Mouse (Mus musculus) neural tube, embryonic 14.5 days (tissue): ENCODE results near the gene Hoxa13. TPM values are rescaled to one million over a fixed set of nuclear protein-coding genes. Genes with fewer than 3 reads are reported as not detected.
A peak's percentile ranks its signal among the peaks of the same experiment; 100 is the strongest.

ENCODE experiments used
- ATAC-seq: fragments of 200-750 bp; cut with Nextera tagmentation; 2 replicates; pipeline ENCODE4 v1.8.0; 2017; ENCODE audit warnings: low read depth, mild to moderate bottlenecking, moderate TSS enrichment, moderate library complexity
- H3K27ac ChIP-seq: fragments of 300-500 bp; sonication (generic); 2 replicates; pipeline ENCODE4 v1.5.1; 2014; ENCODE audit warnings: low read depth, mild to moderate bottlenecking, control low read depth, low read length, moderate library complexity, mixed read lengths
- H3K27me3 ChIP-seq: fragments of 300-500 bp; sonication (generic); 2 replicates; pipeline ENCODE4 v1.6.1; 2014; ENCODE audit warnings: low read length; ENCODE audit not compliant: control insufficient read depth, insufficient read depth
- H3K36me3 ChIP-seq: fragments of 300-500 bp; sonication (generic); 2 replicates; pipeline ENCODE4 v1.6.1; 2014; ENCODE audit warnings: low read length, mixed read lengths; ENCODE audit not compliant: control insufficient read depth, insufficient read depth
- H3K4me1 ChIP-seq: fragments of 300-500 bp; sonication (generic); 2 replicates; pipeline ENCODE4 v1.6.1; 2014; ENCODE audit warnings: low read length; ENCODE audit not compliant: control insufficient read depth, insufficient read depth
- H3K4me2 ChIP-seq: fragments of 300-500 bp; sonication (generic); 2 replicates; pipeline ENCODE4 v1.6.1; 2014; ENCODE audit warnings: mild to moderate bottlenecking, low read depth, low read length, control low read depth
- H3K4me3 ChIP-seq: fragments of 300-500 bp; sonication (generic); 2 replicates; pipeline ENCODE4 v1.5.1; 2014; ENCODE audit warnings: low read depth, low read length, control low read depth, mixed read lengths
- H3K9ac ChIP-seq: fragments of 300-500 bp; sonication (generic); replicated peaks from 2 replicates; pipeline ENCODE4 v1.6.1; 2014; ENCODE audit warnings: low read depth, mild to moderate bottlenecking, control low read depth, low read length, mixed read lengths
- H3K9me3 ChIP-seq: fragments of 300-500 bp; sonication (generic); 2 replicates; pipeline ENCODE4 v1.6.1; 2016; ENCODE audit warnings: low read length; ENCODE audit not compliant: control insufficient read depth
- WGBS: fragments of 180-500 bp; shearing (Covaris S2); extraction: QIAGEN DNeasy Blood & Tissue Kit; methylation state at CpG from one replicate; pipeline ENCODE4 v1.1.7; 2014; 5-methylcytosine and 5-hydroxymethylcytosine counted together
- polyA plus RNA-seq: library from polyadenylated mRNA; unstranded; fragments of >200 nt; fragmentation: Nextera tagmentation; extraction: Ambion mirVana; gene quantifications from 2 replicates; pipeline ENCODE4 v1.2.1, GENCODE M21; 2014

The Hoxa13 gene
- polyA plus RNA-seq, 1 experiment from 2014 or later: not detected

DNA sequence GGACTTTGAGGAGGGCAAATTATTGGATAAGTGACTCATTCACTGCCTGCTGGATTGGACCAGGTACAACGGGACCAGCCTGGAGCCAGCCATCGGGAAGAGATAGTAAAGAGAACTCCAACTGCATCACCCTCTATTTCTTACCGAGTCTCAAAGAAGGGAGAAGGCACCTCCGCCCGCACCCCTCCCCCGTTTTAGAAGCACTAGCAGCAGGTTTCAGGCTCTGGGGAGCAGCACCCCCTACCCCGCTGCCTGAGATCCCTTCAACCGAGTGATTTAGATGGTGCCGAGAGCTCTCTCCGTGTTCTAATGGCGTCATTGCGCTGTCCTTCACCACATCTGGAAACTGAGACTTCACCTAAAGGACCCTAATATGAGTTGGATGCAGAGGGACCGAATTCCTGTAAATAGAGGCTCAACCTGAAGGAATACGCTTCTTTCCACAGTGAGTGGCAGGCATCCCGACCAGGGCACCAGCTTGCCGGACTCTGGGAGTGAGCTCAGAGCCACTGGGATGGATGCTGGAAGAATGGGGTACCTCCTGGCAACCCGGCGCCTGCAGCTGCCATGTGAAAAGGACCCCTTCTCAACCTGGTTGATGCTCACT, 4.7 kb upstream of the Hoxa13 start:
- Histone ChIP-seq H3K9ac (no peak overlapping the region), H3K27ac (no peak overlapping the region), H3K4me2 (no peak overlapping the region), H3K4me1 (no peaks in the 10 kb centered on the region), H3K36me3 (no peaks in the 10 kb centered on the region), H3K4me3 (no peak overlapping the region), H3K27me3 (peaks cover 60% of the 10 kb centered on the region), H3K9me3 (no peaks in the 10 kb centered on the region)
- under 1% methylated on average over 18 of the region's 18 CpGs for WGBS
- ATAC-seq: no peak

DNA sequence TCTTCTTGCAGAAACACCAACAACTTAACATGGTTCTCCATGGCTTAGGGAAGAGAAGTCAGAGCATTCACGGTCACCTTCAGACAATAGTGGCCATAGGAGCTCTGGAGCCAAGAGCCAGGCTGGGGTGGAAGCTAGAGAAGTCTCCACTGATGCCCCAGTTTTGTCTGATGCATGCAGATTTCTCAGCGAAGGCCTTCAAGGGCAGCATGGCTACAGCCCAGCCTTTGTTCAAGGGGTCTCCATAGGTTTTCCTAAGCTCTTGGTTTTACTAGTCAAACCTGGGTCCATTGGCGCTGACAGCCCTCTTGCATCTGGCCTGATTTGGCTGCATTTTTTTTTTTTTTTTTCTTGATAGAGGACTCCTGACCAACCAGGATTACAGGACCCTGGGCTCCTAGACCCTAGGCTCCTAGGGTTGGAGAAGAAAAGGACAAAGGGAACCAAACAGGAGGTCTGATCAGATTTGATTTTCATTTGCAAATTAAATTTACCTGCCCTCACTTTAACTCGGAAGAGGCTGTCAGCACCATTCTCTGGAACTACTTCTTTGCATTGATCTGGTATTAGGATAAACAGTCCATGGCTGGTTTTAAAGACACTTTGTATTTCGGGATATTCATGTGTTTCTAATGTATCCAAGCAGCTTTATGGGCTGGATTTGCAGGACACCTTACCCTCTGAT, 3.6 kb upstream of the Hoxa13 start:
- H3K4me3 ChIP-seq: no peak overlapping the region
- 0 out of 2 replicates have a peak, but pooled peaks cover 4% of the 10 kb centered on the region for H3K4me1 ChIP-seq
- no peak overlapping the region for H3K4me2 ChIP-seq
- H3K27me3 ChIP-seq: peaks cover 54% of the 10 kb centered on the region
- H3K36me3 ChIP-seq: no peaks in the 10 kb centered on the region
- no peak overlapping the region for H3K27ac ChIP-seq
- no peak for ATAC-seq
- 5% methylated on average over 5 of the region's 5 CpGs for WGBS
- no peaks in the 10 kb centered on the region for H3K9me3 ChIP-seq
- no peak overlapping the region for H3K9ac ChIP-seq

DNA sequence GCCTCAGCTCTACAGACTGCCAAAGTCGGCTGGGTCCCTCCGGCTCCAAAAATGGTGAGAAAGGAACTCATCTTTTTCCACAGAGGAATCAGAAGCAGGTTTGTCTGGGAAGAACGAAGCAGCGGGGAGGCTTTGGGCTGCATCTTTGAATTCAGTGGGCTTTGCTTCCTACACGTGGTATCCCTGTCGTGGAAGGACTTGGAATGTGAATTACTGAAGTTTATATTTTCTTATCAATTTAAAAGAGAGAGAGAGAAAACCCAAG, 2.6 kb upstream of the Hoxa13 start:
- H3K27ac ChIP-seq: no peak overlapping the region

DNA sequence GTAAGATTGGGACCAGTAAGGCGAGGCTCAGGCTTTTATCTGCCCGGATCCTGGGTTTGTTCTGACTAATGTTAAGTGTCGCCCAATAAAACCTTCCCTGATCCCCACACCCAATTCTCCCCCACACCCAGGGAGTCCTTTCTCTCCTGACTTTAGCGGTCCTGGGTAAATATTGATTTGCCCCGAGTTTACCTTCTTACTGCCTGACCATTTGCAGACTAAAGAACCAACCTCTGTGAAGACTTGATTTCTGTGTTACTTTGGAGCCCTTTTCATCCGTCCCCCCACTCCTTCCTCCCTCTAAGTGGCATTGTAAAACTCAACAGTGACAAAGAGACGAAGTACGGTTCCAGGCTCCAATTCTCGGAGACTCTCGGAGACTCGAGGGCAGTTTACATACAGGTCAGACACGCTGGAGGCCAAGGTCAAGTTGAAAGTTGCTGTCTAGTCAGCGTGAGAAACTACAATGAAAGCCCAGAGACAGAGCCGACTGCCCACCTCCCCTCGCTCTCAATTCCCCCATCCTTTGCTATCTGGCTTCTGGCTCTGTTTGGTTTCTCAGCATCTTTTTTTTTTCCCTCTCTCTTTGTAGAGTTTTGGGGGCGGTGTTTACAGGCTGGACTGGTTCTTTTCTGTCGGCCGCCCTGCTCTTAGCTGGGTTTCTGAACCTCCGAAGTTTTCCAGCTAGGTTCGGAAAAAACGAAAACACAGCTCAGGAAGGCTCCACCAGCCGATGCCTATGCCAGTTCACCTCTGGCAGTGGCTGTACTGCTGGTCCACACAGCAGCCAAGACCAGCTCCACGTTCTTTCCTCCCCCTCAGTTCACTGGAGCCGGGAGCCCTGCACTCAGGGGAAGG, 2.0 kb upstream of the Hoxa13 start:
- no peak for ATAC-seq
- H3K4me1 ChIP-seq: 0 out of 2 replicates have a peak, but pooled peaks cover 4% of the 10 kb centered on the region
- peaks cover 46% of the 10 kb centered on the region for H3K27me3 ChIP-seq
- H3K4me2 ChIP-seq: no peak overlapping the region
- no peak overlapping the region for H3K27ac ChIP-seq
- H3K9ac ChIP-seq: no peak overlapping the region
- WGBS: 2% methylated on average over 24 of the region's 24 CpGs
- no peak overlapping the region for H3K4me3 ChIP-seq
- no peaks in the 10 kb centered on the region for H3K36me3 ChIP-seq
- H3K9me3 ChIP-seq: no peaks in the 10 kb centered on the region

More for the DNA sequence above, 2.6 kb upstream of the Hoxa13 start:
- 0 out of 2 replicates have a peak, but pooled peaks cover 4% of the 10 kb centered on the region for H3K4me1 ChIP-seq
- no peak overlapping the region for H3K4me3 ChIP-seq
- H3K9ac ChIP-seq: no peak overlapping the region
- 2% methylated on average over 6 of the region's 6 CpGs for WGBS
- no peak for ATAC-seq
- no peaks in the 10 kb centered on the region for H3K36me3 ChIP-seq
- H3K9me3 ChIP-seq: no peaks in the 10 kb centered on the region
- peaks cover 48% of the 10 kb centered on the region for H3K27me3 ChIP-seq
- no peak overlapping the region for H3K4me2 ChIP-seq

DNA sequence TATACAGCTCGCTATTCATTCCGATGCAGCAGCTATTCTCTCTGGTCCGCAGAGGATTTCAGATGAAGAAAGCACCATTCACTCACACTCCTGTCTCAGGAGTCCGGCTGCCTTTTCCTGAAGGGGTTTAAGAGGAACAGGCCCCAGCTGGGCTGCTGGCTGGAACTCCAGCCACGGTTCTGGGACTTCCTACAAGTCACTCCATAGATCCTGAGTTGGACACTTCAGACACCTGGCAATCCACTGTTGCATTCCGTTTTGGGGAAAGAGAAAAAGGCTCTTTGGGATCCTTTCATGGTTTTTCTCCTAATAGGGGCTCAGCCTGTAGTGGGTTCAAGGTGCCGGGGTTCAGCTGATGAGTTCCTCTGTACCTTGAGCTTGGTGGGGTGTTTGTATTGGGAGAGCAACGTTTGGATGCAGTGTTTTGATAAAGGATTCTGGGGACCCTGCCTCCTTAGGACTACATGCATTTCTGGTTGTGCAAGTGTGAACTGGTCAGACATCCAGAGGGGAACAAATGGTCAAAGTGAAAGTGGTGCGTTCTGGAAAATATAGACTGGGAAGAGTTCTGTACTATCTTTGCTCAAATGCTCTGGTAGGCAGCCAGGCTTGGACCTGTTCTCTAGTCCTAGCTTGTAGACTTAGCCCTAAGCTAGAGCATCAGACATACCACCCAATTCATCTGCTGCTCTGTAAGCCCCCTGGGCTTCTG, 1.2 kb upstream of the Hoxa13 start:
- no peaks in the 10 kb centered on the region for H3K36me3 ChIP-seq
- H3K9ac ChIP-seq: no peak overlapping the region
- WGBS: 2% methylated on average over 9 of the region's 9 CpGs
- ATAC-seq: no peak
- H3K9me3 ChIP-seq: no peaks in the 10 kb centered on the region
- H3K27ac ChIP-seq: no peak overlapping the region
- H3K27me3 ChIP-seq: peaks cover 48% of the 10 kb centered on the region
- H3K4me2 ChIP-seq: no peak overlapping the region
- no peak overlapping the region for H3K4me3 ChIP-seq
- 0 out of 2 replicates have a peak, but pooled peaks cover 4% of the 10 kb centered on the region for H3K4me1 ChIP-seq

DNA sequence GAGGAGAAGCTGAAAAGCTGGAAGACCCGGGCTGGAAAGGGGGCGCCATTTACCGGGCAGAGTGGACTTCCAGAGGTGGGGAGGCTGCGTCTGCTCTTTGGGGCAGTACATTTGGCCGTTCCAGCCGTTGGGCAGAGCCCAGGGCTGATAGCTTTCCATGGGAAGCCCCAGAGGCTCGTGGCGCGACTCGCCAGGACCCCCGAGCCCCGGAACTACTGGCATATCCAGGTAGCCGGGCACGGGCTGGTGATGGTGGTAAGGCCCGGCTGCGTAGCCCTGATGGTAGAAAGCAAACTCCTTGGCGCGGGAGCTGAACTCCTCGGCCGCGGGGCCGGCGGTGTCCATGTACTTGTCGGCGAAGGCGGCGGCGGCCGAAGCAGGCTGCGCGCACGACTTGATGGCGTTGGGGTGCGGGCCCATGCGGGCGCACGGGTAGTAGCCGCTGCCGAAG, 844 bp downstream of the Hoxa13 start:
- Histone ChIP-seq H3K27ac (no peak overlapping the region), H3K27me3 (peaks cover 46% of the 10 kb centered on the region), H3K9ac (no peak overlapping the region), H3K4me1 (0 out of 2 replicates have a peak, but pooled peaks cover 4% of the 10 kb centered on the region), H3K4me3 (peak overlapping the region; percentile 12; the same call in 1 of the 2 replicates), H3K9me3 (no peaks in the 10 kb centered on the region), H3K4me2 (no peak overlapping the region), H3K36me3 (no peaks in the 10 kb centered on the region)
- ATAC-seq: no peak
- under 1% methylated on average over 38 of the region's 39 CpGs for WGBS

DNA sequence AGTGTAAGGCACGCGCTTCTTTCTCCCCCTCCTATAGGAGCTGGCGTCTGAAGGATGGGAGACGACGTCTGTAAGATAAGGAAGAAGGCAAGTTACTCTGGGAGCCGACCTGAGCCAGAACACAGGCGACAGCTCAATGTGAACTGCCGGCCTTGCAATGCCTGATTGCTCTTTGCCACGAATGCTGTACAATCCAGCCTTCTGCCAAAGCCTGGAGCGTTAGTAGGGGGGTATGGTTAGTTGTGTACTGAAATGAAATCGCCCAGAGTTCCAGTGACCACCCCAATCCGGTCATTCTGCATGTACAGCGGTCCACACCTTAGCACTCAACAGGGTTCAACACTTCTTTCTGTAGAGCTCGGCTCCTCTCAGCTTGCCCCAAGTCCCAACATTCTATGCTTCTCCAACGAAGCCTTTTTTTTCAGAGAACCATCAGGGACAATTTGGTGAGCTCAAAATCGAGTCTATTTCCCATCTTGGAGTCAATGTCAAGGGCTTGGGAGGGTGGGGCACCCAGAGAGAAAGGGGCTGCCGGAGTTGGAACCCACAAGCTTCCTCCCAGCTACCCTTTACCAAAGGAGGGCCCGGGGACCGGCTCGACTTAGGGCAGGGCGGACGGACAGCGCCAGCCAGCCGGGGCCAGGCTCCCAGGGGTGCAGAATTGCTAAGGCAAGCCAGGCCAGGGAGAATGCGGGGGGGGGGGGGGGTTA, 1.4 kb downstream of the Hoxa13 start:
- Histone ChIP-seq H3K4me1 (0 out of 2 replicates have a peak, but pooled peaks cover 4% of the 10 kb centered on the region), H3K9ac (no peak overlapping the region), H3K4me3 (0 out of 2 replicates have a peak overlapping the region, but pooled peaks have one; percentile 12), H3K36me3 (no peaks in the 10 kb centered on the region), H3K27ac (no peak overlapping the region), H3K27me3 (peaks cover 42% of the 10 kb centered on the region), H3K9me3 (no peaks in the 10 kb centered on the region), H3K4me2 (no peak overlapping the region)
- 1% methylated on average over 24 of the region's 25 CpGs for WGBS
- ATAC-seq: no peak

DNA sequence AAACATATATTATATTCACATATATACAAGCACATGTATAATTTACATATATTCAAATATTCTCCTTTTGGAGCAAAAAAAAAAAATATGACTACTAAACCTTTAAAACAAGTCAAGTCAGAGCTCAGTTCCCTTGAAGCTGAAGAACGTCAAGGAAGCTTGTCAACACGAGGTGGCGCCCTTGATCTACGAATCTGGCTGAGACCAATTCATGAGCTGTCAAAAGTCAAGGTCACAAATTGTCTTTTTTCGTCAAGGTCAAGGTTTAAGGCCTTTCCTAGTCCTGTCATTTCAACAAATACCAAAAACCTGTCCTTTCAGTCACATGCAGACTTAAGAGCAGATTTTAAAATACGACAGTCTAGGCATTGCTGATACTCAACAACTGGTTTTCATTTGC, 3.7 kb downstream of the Hoxa13 start:
- ATAC-seq: no peak
- WGBS: under 1% methylated on average over 6 of the region's 6 CpGs

More for the DNA sequence above, 3.7 kb downstream of the Hoxa13 start:
- Histone ChIP-seq H3K4me3 (no peak overlapping the region), H3K9ac (no peak overlapping the region), H3K27ac (no peak overlapping the region), H3K4me2 (no peak overlapping the region), H3K4me1 (0 out of 2 replicates have a peak, but pooled peaks cover 4% of the 10 kb centered on the region), H3K27me3 (peaks cover 36% of the 10 kb centered on the region), H3K9me3 (no peaks in the 10 kb centered on the region), H3K36me3 (no peaks in the 10 kb centered on the region)
